Mouse (Mus musculus) stomach, embryonic 14.5 days (tissue): Measurements from ENCODE around the gene Nbr1. TPM values are rescaled to one million over a fixed set of nuclear protein-coding genes. Genes with fewer than 3 reads are reported as not detected.
A peak's percentile ranks its signal among the peaks of the same experiment; 100 is the strongest.
"Not testable (repeated sequence)": the region's sequence is repeated elsewhere in the genome, so short reads cannot be mapped to it uniquely, and the experiment has no call there.

Experiments
- ATAC-seq: fragments of 200-750 bp; cut with Nextera tagmentation; 2 replicates; pipeline ENCODE4 v1.8.0; 2017; ENCODE audit warnings: low read depth, moderate TSS enrichment; ENCODE audit not compliant: insufficient number of reproducible peaks, insufficient read depth, low FRiP score
- H3K27ac ChIP-seq: fragments of 300-500 bp; sonication (generic); 2 replicates; pipeline ENCODE4 v1.5.1; 2014; ENCODE audit warnings: mild to moderate bottlenecking, low read length, moderate library complexity, mixed read lengths
- H3K27me3 ChIP-seq: fragments of 300-500 bp; sonication (generic); 2 replicates; pipeline ENCODE4 v1.6.1; 2014; ENCODE audit warnings: low read length, control low read depth, mixed read lengths; ENCODE audit not compliant: control insufficient read depth, insufficient read depth
- H3K36me3 ChIP-seq: fragments of 300-500 bp; sonication (generic); 2 replicates; pipeline ENCODE4 v1.6.1; 2014; ENCODE audit warnings: mild to moderate bottlenecking, control low read depth, low read length, moderate library complexity, mixed read lengths; ENCODE audit not compliant: control insufficient read depth, insufficient read depth
- H3K4me1 ChIP-seq: fragments of 300-500 bp; sonication (generic); 2 replicates; pipeline ENCODE4 v1.6.1; 2014; ENCODE audit warnings: low read length, control low read depth, mixed read lengths; ENCODE audit not compliant: control insufficient read depth, insufficient read depth
- H3K4me2 ChIP-seq: fragments of 300-500 bp; sonication (generic); replicated peaks from 2 replicates; pipeline ENCODE4 v1.6.1; 2014; ENCODE audit warnings: low read depth, low read length, control low read depth
- H3K4me3 ChIP-seq: fragments of 300-500 bp; sonication (generic); 2 replicates; pipeline ENCODE4 v1.5.1; 2014; ENCODE audit warnings: low read depth, low read length, control low read depth
- H3K9ac ChIP-seq: fragments of 300-500 bp; sonication (generic); replicated peaks from 2 replicates; pipeline ENCODE4 v1.6.1; 2014; ENCODE audit warnings: low read depth, mild to moderate bottlenecking, control low read depth, low read length, moderate library complexity, mixed read lengths
- H3K9me3 ChIP-seq: fragments of 300-500 bp; sonication (generic); 2 replicates; pipeline ENCODE4 v1.6.1; 2016; ENCODE audit warnings: low read depth, low read length, control low read depth; ENCODE audit not compliant: control insufficient read depth
- WGBS: fragments of 180-500 bp; shearing (Covaris S2); extraction: QIAGEN DNeasy Blood & Tissue Kit; methylation state at CpG from one replicate; pipeline ENCODE4 v1.1.7; 2014; 5-methylcytosine and 5-hydroxymethylcytosine counted together
- polyA plus RNA-seq: library from polyadenylated mRNA; unstranded; fragments of >200 nt; fragmentation: Nextera tagmentation; extraction: Ambion mirVana; gene quantifications from 2 replicates; pipeline ENCODE4 v1.2.1, GENCODE M21; 2014

Nbr1 gene
- polyA plus RNA-seq, 1 experiment from 2014 or later = 59.8 TPM

DNA sequence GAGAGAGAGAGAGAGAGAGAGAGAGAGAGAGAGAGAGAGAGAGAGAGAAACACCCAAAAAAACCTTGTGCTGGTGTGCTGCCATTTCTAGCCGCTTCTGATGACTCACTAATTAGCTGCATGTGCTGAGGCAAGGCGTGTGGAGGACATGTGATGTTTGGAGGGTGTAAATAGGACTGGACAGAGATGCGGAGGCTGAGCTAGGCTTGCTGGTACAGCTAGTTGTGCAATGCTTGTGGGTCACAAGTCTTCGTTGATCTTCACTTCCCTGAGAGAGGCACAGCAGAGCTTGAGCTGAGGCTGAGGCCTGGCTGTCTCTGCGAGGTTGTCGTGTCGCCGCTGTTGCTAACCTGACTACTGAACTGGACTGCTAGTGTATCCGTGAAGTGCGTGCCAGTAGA is 35.7 kb downstream of the Nbr1 start:
- Histone ChIP-seq H3K4me3 (no peak overlapping the region), H3K4me2 (no peak overlapping the region), H3K9ac (no peak overlapping the region), H3K27me3 (no peaks in the 10 kb centered on the region), H3K36me3 (no peaks in the 10 kb centered on the region), H3K4me1 (no peaks in the 10 kb centered on the region), H3K9me3 (no peaks in the 10 kb centered on the region), H3K27ac (no peak overlapping the region)
- WGBS = 92% methylated on average over 10 of the region's 10 CpGs
- no peak for ATAC-seq

DNA sequence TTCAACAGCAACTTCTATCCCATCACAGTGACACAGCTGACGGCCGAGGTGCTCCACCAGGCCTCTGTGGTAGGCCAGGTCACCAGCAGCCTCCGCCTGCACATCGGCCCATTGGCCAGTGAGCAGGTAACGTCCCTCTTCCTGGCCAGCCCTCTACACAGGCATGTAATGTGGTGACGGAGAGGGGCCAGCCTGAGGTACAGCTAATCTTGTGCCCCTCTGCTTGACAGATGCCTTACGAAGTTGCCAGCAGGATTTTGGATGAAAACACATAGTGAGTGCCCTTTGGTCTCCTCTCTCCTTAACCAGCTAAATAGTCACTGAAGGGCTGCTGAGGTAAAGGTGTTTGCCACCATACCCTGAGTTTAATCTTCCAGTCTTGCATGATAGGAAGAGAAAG is 36.9 kb downstream of the Nbr1 start:
- ATAC-seq = peak; percentile 28; the same call in 1 of the 2 replicates
- Histone ChIP-seq H3K9me3 (no peaks in the 10 kb centered on the region), H3K4me1 (no peaks in the 10 kb centered on the region), H3K27ac (no peak overlapping the region), H3K27me3 (no peaks in the 10 kb centered on the region), H3K4me2 (no peak overlapping the region), H3K36me3 (no peaks in the 10 kb centered on the region), H3K4me3 (no peak overlapping the region), H3K9ac (no peak overlapping the region)
- 86% methylated on average over 7 of the region's 7 CpGs for WGBS

DNA sequence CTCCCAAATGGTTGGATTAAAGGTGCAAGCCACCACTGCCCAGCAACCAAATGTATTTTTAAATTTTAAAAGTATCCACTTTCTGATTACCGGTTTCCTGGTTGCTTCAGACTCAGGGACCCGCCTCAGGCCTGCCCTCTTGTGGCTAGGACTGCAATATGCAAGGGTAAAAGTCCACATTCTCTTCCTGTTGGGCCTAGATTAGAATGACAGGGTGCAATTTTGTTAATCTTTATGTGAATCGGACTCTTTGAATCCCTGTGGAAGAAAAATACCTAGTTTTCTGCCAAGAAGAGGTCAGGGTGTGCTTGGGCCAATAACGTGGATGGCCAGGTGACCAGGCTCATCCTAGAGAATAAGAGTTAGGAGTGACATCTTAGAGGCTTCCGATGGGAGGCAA is 37.5 kb downstream of the Nbr1 start:
- H3K9ac ChIP-seq = no peak overlapping the region
- no peaks in the 10 kb centered on the region for H3K36me3 ChIP-seq
- no peaks in the 10 kb centered on the region for H3K27me3 ChIP-seq
- no peaks in the 10 kb centered on the region for H3K9me3 ChIP-seq
- 29% methylated on average over 5 of the region's 5 CpGs for WGBS
- no peak overlapping the region for H3K4me2 ChIP-seq
- no peak overlapping the region for H3K27ac ChIP-seq
- no peak for ATAC-seq
- H3K4me3 ChIP-seq = no peak overlapping the region
- no peaks in the 10 kb centered on the region for H3K4me1 ChIP-seq

DNA sequence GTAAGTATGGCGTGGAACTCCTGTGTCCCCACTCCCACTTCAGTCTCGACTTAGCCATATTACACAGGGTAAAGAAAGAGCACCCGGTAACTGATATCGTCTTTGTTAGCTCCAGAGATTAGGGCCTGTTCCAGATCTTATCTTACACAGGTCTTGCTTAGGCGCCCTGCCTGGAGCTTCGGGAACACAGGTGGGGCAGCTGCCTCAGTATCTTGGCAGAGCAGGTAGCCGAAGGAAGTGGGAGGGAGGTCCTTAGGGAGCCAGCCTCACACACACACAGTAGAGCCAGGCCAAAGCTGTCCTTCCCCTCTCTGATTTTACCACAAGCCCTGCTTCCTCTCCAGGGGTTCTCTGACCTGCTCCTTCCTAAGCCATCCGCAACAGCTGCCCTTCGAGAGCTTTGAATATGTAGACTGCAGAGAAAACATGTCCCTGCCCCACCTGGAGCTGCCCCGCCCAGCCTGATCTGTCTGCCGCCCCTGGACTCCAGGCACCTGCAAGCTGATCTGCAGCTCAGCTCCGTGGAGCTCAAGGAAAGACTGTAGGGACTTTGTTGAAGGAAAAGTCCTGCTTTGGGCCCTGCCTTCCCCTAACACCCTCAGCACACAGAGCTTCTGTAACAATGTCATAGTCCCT is 38.2 kb downstream of the Nbr1 start:
- Histone ChIP-seq H3K4me2 (no peak overlapping the region), H3K27me3 (no peaks in the 10 kb centered on the region), H3K36me3 (no peaks in the 10 kb centered on the region), H3K4me3 (no peak overlapping the region), H3K9me3 (no peaks in the 10 kb centered on the region), H3K4me1 (no peaks in the 10 kb centered on the region), H3K9ac (no peak overlapping the region), H3K27ac (no peak overlapping the region)
- 68% methylated on average over 12 of the region's 12 CpGs for WGBS
- no peak for ATAC-seq

DNA sequence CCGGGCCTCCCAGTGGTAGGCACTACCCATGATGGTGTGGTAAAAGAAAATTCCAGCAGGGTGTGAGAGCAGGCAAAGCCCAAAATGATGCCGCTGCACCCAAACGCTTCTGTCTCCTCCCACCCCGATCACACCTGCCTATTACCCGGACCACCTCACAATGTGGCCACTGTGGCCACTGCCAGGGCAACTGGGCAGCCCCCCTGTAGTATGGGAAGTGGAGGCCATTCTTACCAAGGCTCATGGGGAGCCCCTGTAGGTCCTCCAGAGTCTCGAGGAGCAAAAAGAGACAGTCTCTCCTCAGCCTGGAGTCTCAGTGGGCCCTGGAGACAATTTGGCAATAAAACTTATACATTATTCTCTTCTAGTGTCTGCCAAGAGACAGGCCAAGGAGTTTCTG is 47.2 kb downstream of the Nbr1 start, which contains the start of gene Gm11634:
Gene Gm11634 (minus strand): TSS at position 101 of the 400 bp plus-strand sequence.
- Histone ChIP-seq H3K4me2 (no peak within 1 kb of the TSS), H3K9me3 (no peaks in the 10 kb centered on the region), H3K4me3 (no peak within 1 kb of the TSS), H3K27me3 (no peaks in the 10 kb centered on the region), H3K36me3 (no peaks in the 10 kb centered on the region), H3K9ac (no peak within 1 kb of the TSS), H3K4me1 (no peaks in the 10 kb centered on the region), H3K27ac (no peak within 1 kb of the TSS)
- no peak for ATAC-seq
- 71% methylated on average over 6 of the region's 6 CpGs for WGBS

DNA sequence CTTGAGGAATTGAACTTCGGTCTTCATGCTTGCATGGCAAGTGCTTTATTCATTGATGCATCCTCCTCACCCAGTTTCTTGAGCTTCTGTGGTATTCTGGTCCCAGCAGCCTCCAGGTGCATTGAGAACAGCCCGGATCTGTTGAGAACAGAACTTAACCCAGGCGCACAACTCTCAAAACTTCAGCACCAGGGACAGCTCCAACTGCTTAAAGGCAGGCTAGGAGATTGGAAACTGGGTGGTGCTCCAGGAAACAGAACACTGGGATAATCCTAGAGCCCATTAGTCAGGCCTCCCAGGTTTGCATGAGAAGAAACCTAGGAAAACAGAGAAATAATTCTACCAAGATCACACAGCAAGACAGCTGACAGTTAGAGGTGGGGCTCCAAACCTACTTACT is 50.5 kb downstream of the Nbr1 start:
- H3K27ac ChIP-seq = no peak overlapping the region
- no peaks in the 10 kb centered on the region for H3K36me3 ChIP-seq
- 10% methylated on average over 3 of the region's 3 CpGs for WGBS
- no peak overlapping the region for H3K4me3 ChIP-seq
- no peaks in the 10 kb centered on the region for H3K27me3 ChIP-seq
- H3K4me2 ChIP-seq = no peak overlapping the region
- H3K9me3 ChIP-seq = no peaks in the 10 kb centered on the region
- H3K4me1 ChIP-seq = no peaks in the 10 kb centered on the region
- no peak for ATAC-seq
- no peak overlapping the region for H3K9ac ChIP-seq

DNA sequence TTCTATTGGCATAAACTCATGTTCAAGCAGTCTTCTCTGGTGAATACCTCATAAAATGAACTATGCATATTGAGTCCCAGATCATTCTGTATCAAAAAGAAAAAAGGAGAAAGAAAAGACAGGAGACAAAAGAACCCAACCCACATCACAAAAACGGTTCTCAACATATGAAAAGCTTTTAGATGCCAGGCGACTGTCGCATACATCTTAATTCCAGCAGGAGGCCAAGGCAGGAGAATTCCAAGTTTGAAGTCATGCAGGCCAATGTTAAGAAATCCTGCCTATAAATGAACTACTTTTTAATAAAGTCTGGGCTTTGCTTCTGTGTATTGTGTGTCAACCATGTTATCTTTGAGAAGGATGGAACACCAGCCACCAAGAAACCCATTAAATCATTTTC is 52.2 kb downstream of the Nbr1 start:
- no peak for ATAC-seq

DNA sequence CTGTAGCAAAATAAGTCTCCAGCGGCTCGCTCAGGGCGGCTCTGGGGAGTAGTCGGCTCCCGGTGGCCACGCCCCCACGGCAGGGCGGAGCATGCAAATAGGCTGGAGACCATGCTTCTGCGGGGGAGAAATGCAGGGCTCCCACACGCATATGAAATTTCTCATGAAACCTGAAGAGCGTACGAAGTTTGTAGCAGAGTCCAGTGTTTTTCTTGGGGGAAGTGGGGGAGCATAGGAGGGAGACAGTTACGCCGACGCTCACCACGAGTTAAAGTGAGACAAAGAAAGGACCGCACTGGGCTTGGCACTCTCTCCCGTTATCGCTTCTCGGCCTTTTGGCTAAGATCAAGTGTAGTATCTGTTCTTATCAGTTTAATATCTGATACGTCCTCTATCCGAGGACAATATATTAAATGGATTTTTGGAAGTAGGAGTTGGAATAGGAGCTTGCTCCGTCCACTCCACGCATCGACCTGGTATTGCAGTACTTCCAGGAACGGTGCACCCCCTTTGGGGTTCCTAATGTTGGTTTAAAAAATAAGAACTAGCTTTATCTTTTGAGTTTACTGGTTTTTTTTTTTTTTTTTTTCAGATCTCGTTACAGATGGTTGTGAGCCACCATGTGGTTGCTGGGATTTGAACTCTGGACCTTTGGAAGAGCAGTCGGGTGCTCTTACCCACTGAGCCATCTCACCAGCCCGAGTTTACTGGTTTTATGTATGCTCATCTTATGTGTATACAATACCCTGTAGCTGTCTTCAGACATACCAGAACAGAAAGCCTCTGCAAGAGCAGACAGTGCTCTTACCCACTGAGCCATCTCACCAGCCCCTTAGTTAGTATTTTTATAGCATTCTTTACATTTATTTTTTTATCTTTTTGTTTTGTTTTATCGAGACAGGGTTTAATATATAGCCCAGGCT is 52.8 kb downstream of the Nbr1 start:
- not testable (repeated sequence) for H3K9me3 ChIP-seq, H3K27me3 ChIP-seq, H3K9ac ChIP-seq, H3K27ac ChIP-seq, H3K36me3 ChIP-seq, H3K4me3 ChIP-seq, H3K4me1 ChIP-seq
- WGBS = 2% methylated on average over 30 of the region's 30 CpGs
- H3K4me2 ChIP-seq = peak overlapping the region; percentile 28
- ATAC-seq = peak; percentile 69

More for the DNA sequence above, 52.2 kb downstream of the Nbr1 start:
- Histone ChIP-seq H3K36me3 (no peaks in the 10 kb centered on the region), H3K9ac (no peak overlapping the region), H3K27ac (no peak overlapping the region), H3K27me3 (no peaks in the 10 kb centered on the region), H3K4me3 (no peak overlapping the region), H3K4me2 (peak overlapping the region; percentile 28; the same call in 1 of the 2 replicates), H3K9me3 (no peaks in the 10 kb centered on the region), H3K4me1 (no peaks in the 10 kb centered on the region)
- 3% methylated on average over 3 of the region's 3 CpGs for WGBS
